In genomic region chr3:37569661-37570566, GRCm38 (mm10) we compare ENCODE assay signal across 9 mouse cellular contexts.
DNase-seq lines count a peak whose midpoint lies in the region; ATAC-seq and TF ChIP-seq lines count a peak whose summit lies in the region.
"Had no signal": no experiment of that assay in that cellular context is flagged by ENCODE, and none has a peak within 500 bp of the region (broad histone marks: within the 10 kb centered on the region; RNA-seq: fewer than 3 reads in every experiment).

No protein-coding gene starts in this region.

- peak; percentile 16 for DNase-seq in lung, embryonic 14.5 days
- no peak for DNase-seq in lung, adult 18-20 months
- peak; percentile 55 for DNase-seq in embryo, embryonic 11 days
- no peak for DNase-seq in left cerebral cortex, adult 2 months (ENCODE audit: extremely low spot score in 1 of 2, low spot score in 2 of 2)
- no peak for DNase-seq in ovary, postnatal 14 days (ENCODE audit: low spot score)

- peak overlapping the region; percentile 5; the same call in 1 of the 2 replicates for H3K27ac ChIP-seq in lung, embryonic 14.5 days (ENCODE audit: low read depth)
- no peak overlapping the region for H3K27ac ChIP-seq in hindbrain, embryonic 12.5 days
- H3K27ac ChIP-seq in midbrain, embryonic 16.5 days (ENCODE audit: low read length) = 0 out of 2 replicates have a peak overlapping the region, but pooled peaks have one; percentile 9
- no peak overlapping the region for H3K27ac ChIP-seq in intestine, embryonic 16.5 days (ENCODE audit: low read length)
- H3K27ac ChIP-seq in left cerebral cortex, adult 2 months = no peak overlapping the region

- no peaks in the 10 kb centered on the region for H3K27me3 ChIP-seq in lung, embryonic 14.5 days (ENCODE audit: insufficient read depth, low read length)
- no peaks in the 10 kb centered on the region for H3K27me3 ChIP-seq in hindbrain, embryonic 12.5 days
- no peaks in the 10 kb centered on the region for H3K27me3 ChIP-seq in midbrain, embryonic 16.5 days (ENCODE audit: control insufficient read depth, insufficient read depth, low read depth, low read length)
- H3K27me3 ChIP-seq in intestine, embryonic 16.5 days (replicated peaks; ENCODE audit: control insufficient read depth, insufficient read depth, low read length) = no peaks in the 10 kb centered on the region
- H3K27me3 ChIP-seq: CH12.LX had no signal

- no peak for ATAC-seq in lung, embryonic 14.5 days (ENCODE audit: insufficient read depth)
- ATAC-seq in hindbrain, embryonic 12.5 days (ENCODE audit: low FRiP score) = peak; percentile 73; the same call in 1 of the 2 replicates
- peak; percentile 91 for ATAC-seq in midbrain, embryonic 16.5 days
- no peak for ATAC-seq in intestine, embryonic 16.5 days

- H3K9ac ChIP-seq in lung, embryonic 14.5 days = no peak overlapping the region
- no peak overlapping the region for H3K9ac ChIP-seq in hindbrain, embryonic 12.5 days
- H3K9ac ChIP-seq in midbrain, embryonic 16.5 days (ENCODE audit: low read depth, low read length) = peak overlapping the region; percentile 39; the same call in 1 of the 2 replicates
- H3K9ac ChIP-seq in intestine, embryonic 16.5 days (ENCODE audit: low read depth, low read length) = no peak overlapping the region

- no peak overlapping the region; the same call in 1 of the 2 replicates for H3K4me2 ChIP-seq in lung, embryonic 14.5 days
- H3K4me2 ChIP-seq in hindbrain, embryonic 12.5 days (replicated peaks) = peak overlapping the region; percentile 35
- peak overlapping the region; percentile 41 for H3K4me2 ChIP-seq in midbrain, embryonic 16.5 days (ENCODE audit: low read length)
- H3K4me2 ChIP-seq in intestine, embryonic 16.5 days (ENCODE audit: low read depth, low read length) = no peak overlapping the region

- H3K4me1 ChIP-seq in lung, embryonic 14.5 days (ENCODE audit: insufficient read depth) = no peaks in the 10 kb centered on the region
- peaks cover 11% of the 10 kb centered on the region for H3K4me1 ChIP-seq in hindbrain, embryonic 12.5 days
- H3K4me1 ChIP-seq in midbrain, embryonic 16.5 days (ENCODE audit: control insufficient read depth, insufficient read depth, low read length) = peaks cover 13% of the 10 kb centered on the region
- no peaks in the 10 kb centered on the region for H3K4me1 ChIP-seq in intestine, embryonic 16.5 days (ENCODE audit: control insufficient read depth, insufficient read depth, low read length)

- no peak overlapping the region for H3K4me3 ChIP-seq in lung, embryonic 14.5 days (ENCODE audit: low read depth, low read length)
- no peak overlapping the region for H3K4me3 ChIP-seq in hindbrain, embryonic 12.5 days
- no peak overlapping the region for H3K4me3 ChIP-seq in midbrain, embryonic 16.5 days (ENCODE audit: low read depth, low read length)
- no peak overlapping the region for H3K4me3 ChIP-seq in intestine, embryonic 16.5 days (ENCODE audit: low read length)
- H3K4me3 ChIP-seq in left cerebral cortex, adult 2 months = no peak overlapping the region

- H3K9me3 ChIP-seq in lung, embryonic 14.5 days (ENCODE audit: low read depth, low read length) = no peaks in the 10 kb centered on the region
- H3K9me3 ChIP-seq in hindbrain, embryonic 12.5 days (replicated peaks) = no peaks in the 10 kb centered on the region
- no peaks in the 10 kb centered on the region for H3K9me3 ChIP-seq in midbrain, embryonic 16.5 days (replicated peaks; ENCODE audit: control insufficient read depth, low read length, poor library complexity, severe bottlenecking)
- H3K9me3 ChIP-seq in intestine, embryonic 16.5 days (ENCODE audit: control insufficient read depth, low read length) = no peaks in the 10 kb centered on the region

- H3K36me3 ChIP-seq in lung, embryonic 14.5 days (ENCODE audit: insufficient read depth) = no peaks in the 10 kb centered on the region
- no peaks in the 10 kb centered on the region for H3K36me3 ChIP-seq in hindbrain, embryonic 12.5 days
- H3K36me3 ChIP-seq in midbrain, embryonic 16.5 days (ENCODE audit: control insufficient read depth, insufficient read depth, low read length) = no peaks in the 10 kb centered on the region
- H3K36me3 ChIP-seq in intestine, embryonic 16.5 days (ENCODE audit: control insufficient read depth, insufficient read depth, low read length) = no peaks in the 10 kb centered on the region

- intact Hi-C loops in left cerebral cortex, adult 2 months (cut with DNase I) = no loop called here

- no peak for TF ChIP-seq CTCF in lung, embryonic 14.5 days (IDR thresholded peaks at IDR 0.05; ENCODE audit: low read depth)
- TF ChIP-seq CTCF in left cerebral cortex, adult 2 months (IDR thresholded peaks at IDR 0.05) = no peak

- WGBS in lung, embryonic 14.5 days = 51% methylated on average over 22 of the region's 22 CpGs
- WGBS in hindbrain, embryonic 12.5 days = 23% methylated on average over 22 of the region's 22 CpGs
- WGBS in midbrain, embryonic 16.5 days = 7% methylated on average over 22 of the region's 22 CpGs
- 63% methylated on average over 22 of the region's 22 CpGs for WGBS in intestine, embryonic 16.5 days

Comparison
In these comparisons a context has a peak if more than half of its experiments do, and no peak if none do; other contexts are left out.
1. DNase-seq: peak in lung, embryonic 14.5 days (single experiment) and embryo, embryonic 11 days (single experiment); none in lung, adult 18-20 months (0 of 2), left cerebral cortex, adult 2 months (0 of 2) and ovary, postnatal 14 days (single experiment).
2. ATAC-seq: peak in hindbrain, embryonic 12.5 days (single experiment) and midbrain, embryonic 16.5 days (single experiment); none in lung, embryonic 14.5 days (single experiment) and intestine, embryonic 16.5 days (single experiment).
3. H3K27ac ChIP-seq: peak in lung, embryonic 14.5 days (single experiment) and midbrain, embryonic 16.5 days (single experiment); none in hindbrain, embryonic 12.5 days (single experiment), intestine, embryonic 16.5 days (single experiment) and left cerebral cortex, adult 2 months (single experiment).
4. H3K4me2 ChIP-seq: peak in hindbrain, embryonic 12.5 days (single experiment) and midbrain, embryonic 16.5 days (single experiment); none in lung, embryonic 14.5 days (single experiment) and intestine, embryonic 16.5 days (single experiment).